Mouse (Mus musculus) heart, postnatal 14 days (tissue): Measurements from ENCODE around the gene Nkd1. TPM values are rescaled to one million over a fixed set of nuclear protein-coding genes. Genes with fewer than 3 reads are reported as not detected.

Experiments
- DNase-seq, 2 experiments: peaks; one replicate each; pipeline ENCODE4 v3.0.0; 2021 to 2022
- intact Hi-C: fragments of 180-260 bp; cut with DNase I; formaldehyde crosslinking; loops from one replicate; pipeline ENCODE4 v1.15.1; 2025
- total RNA-seq, 2 experiments: library from RNA; stranded (reverse); gene quantifications; 2 replicates each; pipeline ENCODE4 v1.2.3; 2021

Nkd1 gene
- total RNA-seq, 2 experiments from 2014 or later: 3.0 to 3.3 TPM

DNA sequence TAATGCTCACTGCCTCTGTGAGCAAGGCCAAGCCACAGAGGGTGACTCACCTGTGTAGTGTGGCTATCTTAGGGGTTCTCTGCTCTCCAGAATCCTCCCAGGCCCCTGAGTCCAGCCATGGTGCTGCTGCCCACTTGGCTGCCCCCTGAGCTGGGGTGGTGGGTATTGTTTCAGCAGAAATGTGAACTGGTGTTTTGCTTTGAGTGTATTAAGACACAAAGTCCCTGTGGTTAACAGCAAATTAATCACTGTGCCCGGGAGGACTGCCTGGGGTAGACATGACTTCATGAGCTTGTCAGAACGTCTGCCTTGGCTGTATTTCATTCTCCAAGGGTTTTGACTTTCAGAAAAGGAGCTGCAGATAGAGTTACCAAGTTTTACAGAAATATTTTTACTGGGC, 15.9 kb downstream of the Nkd1 start:
- no peak for DNase-seq
- intact Hi-C loops: loop anchor here (5.0 kb wide), 1 partner anchor 155 kb away; no protein-coding TSS in a partner anchor

DNA sequence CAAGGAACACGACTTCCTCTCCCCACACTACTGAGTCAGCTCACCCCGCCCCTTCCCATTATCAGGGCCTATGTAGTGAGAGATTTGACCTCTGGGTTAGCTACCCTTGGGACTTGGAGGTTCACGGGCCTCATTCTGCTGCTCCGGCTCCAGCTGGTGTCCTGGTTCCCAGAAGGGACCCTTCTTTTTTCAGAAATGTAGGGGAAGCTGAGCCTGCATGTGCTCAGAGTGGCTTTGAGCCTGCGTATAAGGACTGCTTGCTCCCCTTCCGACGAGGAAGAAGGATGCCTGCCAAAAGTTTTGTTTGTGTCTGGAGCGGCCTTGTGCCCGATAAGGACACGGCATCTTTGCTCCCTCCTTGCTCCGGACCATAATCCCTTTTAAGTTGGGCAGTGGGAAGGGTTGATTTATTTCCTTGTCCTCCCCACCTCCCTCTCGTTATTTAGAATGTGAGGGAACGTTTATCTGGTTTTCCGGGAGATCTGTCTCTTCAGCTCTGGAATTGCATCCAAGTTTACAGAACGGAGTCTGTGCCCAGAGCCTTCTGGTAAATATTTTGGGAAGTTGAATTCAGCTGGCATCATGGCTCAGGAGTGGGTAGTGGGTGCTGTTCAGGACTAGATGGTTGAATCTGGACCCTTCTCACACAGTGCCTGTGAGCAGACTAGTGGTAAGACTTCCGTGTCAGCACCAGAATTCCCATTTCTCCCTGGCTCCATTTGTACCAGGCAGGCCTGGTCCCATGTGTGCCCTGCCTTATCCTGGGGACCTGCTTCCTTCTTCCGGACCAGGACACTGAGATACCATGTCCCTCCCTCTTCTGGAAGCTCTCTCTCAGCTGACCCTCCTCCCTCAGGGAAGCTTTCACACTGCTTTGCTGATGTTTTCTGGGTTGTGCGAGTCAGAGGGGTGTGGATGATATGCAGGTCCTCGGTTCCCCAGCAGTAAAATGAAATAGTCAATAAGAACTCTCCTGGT, 17.1 kb downstream of the Nkd1 start:
- intact Hi-C loops: loop anchor here (5.0 kb wide), 1 partner anchor 154 kb away; no protein-coding TSS in a partner anchor
- peak; percentile 23 to 44 for DNase-seq

DNA sequence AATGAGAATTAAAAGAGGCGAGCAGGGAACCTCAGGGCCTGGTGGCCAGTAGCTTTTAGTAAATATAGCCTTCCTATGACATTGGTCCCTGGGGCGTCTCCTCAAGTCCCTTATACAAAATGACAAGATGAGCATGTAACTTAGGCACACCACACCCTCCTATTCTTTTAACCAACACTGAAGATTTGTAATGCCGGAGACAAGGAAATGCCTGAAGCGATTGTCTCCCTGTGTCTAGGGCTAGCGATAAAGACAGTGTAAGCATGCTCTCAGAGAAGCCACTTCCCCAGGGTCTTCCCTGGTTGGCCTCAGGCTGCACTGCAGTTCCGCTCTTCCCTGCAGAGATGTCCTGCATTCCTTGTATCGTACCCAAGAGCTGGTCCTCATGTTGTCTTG, 17.8 kb downstream of the Nkd1 start:
- no peak for DNase-seq
- intact Hi-C loops: loop anchor here (5.0 kb wide), 1 partner anchor 153 kb away; no protein-coding TSS in a partner anchor

DNA sequence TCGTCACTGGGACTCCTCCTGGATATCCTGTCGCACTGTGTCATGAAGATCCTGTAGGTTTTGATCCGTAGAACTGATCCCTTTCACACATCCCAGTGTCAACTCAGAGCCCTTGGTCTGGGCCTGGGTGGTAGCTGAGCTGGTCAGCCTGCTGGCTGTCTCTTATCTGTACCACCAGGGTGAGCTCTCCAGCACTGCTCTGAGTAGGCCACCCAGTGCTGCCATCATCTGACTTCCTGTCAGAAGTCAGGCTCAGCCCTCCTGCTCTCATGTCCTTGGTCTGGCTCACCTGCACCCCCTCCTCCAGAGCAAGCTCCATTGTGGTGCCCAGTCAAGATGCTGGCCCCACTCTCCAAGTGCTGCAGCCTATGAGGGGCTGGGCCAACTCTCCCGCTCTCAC, 18.8 kb downstream of the Nkd1 start:
- intact Hi-C loops: loop anchor here (5.0 kb wide), 1 partner anchor 152 kb away; no protein-coding TSS in a partner anchor
- DNase-seq: no peak

DNA sequence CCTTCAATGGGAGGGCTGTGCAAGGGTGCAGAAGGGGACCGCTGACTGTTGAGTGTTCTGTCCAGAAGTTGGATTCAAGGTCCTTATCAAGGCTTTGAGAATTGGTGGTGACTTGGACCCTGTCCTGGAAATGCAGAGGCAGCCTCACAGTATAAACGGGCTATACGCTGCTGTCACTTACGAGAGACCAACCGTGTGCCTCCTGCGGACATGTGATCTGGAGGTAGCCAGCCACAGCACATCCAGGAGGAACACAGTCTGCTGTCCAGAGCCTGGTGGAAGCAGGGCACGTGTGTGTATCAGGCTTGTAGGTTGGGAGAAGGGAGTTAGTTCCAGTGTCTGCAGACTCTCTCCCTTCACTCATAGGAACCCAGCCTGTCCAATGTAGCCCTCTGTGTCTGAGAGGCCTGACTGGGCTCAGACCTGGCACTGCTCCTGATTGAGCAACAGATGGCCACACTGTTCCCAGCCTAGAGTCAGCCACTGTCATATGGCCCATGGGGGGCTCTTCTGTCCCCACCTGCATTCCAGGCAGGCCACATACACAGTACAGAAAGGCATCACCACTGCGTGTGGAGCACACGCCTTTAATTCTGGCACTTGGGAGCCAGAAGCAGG, 21.6 kb downstream of the Nkd1 start:
- peak; percentile 25 to 36 for DNase-seq
- intact Hi-C loops: no loop called here

DNA sequence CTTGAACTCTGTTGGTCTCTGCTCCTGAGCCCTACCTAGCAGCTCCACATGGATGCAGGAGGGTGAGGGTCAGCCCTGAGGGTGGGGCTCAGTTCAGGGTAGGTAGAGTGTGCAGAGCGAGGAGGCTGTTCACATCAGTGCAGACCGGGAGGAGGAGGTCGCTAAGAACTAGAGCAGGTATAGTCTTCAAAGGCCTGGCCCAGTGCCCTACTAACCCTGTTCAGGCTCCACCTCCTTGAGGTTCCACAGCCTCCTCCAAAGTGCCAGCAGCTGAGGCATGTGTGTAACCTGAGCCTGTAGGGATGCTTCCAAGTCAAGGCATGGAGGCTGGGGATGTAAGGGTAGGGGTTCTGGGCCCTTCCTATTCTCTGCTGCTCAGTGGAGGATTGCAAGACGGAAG, 23.5 kb downstream of the Nkd1 start:
- intact Hi-C loops: no loop called here
- no peak for DNase-seq

DNA sequence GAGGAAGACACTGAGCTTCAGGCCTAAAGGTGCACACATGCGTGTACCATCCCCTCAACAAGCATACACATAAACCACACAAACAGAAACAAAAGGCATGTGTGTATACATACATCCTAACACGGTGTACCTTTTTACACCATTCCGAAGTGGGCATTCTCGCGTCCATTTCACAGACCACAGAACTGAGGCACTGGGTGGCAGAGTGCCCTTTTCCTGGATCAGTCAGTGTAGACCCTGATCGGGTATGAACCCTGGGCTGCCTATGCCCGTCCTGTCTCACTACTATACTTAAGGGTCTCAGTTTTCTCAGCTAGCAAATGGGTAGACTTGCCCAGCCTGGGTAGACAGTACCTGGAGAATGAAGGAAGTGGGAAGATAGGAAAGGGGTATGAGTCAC, 24.3 kb downstream of the Nkd1 start:
- no peak for DNase-seq
- intact Hi-C loops: no loop called here

DNA sequence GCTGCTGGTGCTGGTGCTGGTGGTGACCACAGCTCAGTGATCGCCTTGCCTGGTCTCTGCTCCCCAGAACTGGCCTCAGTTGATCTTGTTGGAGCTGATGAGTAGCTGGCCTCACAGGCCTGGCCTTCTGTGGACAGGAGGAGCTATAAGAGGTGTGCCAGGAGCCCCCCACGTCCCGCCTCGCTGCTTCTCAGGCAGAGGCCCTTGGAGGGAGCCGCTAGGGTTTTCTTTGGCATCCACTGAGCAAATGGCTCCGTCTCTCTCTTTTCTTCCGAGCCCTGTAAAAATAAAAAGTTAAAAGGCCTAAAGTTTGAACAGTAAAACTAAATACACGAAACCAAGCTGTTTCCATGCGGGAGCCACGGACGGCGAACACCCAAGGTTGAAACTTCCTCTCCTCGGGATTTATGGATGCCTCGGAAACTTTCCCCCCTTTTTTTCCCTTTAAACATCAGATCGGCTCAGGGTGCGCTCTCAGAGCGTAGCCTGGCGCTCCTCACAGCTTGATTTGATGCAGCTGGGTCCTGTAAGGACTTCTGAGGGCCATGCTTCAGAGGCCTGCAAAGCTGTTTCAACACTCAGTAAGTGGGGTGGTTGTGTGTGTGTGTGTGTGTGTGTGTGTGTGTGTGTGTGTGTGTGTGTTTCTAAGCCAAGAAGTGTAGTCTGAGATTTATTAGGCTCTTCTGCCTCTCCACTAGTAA, 25.0 kb downstream of the Nkd1 start:
- peak in 1 of 2 experiments; percentile 46 for DNase-seq

DNA sequence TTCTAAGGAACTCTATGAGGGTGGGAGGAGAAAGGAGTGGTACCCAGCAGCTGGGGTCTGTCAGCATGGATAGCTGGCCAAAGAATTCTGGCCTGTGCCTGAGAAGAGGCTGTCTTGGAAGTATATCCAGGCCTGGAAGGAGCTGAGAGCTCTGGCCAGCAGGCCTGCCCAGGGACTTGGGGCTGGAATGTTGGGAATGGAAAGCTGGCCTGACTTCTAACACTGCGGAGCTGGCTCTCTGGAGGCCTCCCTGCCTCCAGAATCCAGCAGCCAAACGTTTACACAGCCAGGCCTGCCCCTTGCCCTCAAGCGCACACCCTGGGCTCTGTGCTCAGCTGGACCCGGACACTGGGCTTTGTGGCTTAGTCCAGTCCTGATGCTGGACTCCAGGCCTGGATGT, 34.5 kb downstream of the Nkd1 start:
- peak; percentile 68 to 76 for DNase-seq
- intact Hi-C loops: no loop called here

More for the DNA sequence above, 25.0 kb downstream of the Nkd1 start:
- intact Hi-C loops: no loop called here

DNA sequence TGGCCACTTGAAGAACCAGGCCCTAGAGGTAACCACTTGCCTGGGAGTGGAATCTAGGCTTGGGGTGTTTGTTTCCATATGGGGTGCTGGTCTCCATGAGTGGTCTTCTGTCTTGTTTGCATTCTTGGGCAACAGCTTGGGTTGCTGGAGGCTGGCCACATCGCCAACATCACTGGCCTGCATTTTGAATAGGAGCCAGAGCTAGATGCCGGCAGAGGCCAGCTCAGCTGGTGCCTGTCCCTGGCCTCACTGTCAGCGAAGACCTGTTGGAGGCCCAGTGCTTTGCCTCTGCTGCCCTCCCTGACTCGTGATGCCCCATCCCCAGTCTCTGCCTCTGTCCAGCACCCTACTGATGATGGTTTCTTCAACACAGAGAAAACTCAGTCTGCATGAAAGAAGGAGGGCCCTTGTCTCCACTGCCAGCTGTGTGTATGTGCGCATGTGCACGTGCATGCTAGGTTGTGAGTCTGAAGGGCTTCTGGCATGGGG, 38.9 kb downstream of the Nkd1 start:
- intact Hi-C loops: no loop called here
- DNase-seq: no peak

DNA sequence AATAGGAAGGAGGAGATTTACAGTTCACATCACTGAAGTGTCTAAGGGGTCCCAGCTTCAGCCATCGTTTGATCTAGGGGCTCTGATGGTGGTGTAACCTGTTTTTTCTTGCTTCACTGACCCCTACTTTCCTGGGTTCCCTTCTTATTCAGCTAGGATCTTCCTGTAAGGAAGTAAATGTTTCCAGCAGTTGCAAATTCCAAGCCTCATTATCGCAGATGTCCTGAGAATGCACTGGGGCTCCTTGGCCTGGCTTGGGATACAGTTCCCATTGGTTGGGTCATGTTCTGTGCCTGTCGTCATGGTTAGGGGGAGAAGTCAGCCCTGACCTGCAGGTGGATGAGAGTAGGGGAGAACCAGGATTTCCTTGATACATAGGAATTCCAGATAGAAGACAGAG, 40.2 kb downstream of the Nkd1 start:
- no peak for DNase-seq
- intact Hi-C loops: no loop called here

DNA sequence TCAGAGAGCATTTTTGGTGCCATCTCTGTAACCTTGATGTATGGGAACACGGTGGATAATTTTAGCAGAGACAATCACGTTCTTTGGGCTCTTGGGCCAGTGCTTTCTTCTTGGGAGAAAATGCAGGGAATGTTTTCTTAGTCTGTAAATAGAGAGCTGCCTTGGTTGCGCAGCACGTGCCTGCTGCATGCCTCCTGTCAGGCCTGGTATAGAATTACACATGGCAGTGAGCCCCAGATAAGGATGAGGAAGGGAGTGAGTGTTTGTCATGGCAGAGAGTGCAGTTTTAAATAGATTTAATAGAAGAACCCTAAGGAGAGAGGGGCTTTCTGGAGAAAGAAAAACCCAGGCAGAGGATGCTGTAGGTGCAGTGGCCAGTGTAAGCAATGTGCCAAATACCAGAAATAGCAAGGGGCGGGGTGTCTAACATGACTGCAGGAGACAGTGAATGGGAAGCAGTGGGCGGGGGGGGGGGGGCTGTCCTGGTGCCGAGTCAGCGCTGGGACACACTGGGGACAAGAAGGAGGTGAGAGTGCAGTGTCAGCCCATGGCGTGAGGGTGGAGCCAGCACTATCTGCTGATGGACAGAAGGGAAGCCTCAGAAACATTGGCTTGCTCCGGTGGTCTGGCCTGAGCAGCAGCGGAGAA, 43.2 kb downstream of the Nkd1 start:
- DNase-seq: no peak
- intact Hi-C loops: no loop called here

DNA sequence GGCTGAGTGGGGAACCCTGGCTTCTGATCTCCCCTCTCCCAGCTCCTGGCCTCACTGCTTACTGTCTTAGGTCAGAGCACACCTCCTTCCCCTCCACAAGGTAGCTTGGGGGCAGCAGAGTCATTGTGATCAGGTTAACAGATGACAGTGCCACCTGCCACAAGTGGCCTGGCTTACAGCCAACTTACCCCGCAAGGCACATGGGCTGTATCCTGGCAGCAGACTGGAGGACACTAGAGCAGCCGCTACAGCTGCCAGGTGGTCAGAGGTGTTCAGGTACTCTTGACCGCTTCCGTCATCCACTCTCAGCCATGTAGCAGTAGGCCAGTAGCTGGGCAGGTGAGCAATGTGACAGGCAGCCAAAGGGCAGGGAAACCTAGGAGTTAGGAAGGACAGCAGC, 45.0 kb downstream of the Nkd1 start:
- intact Hi-C loops: no loop called here
- no peak for DNase-seq

DNA sequence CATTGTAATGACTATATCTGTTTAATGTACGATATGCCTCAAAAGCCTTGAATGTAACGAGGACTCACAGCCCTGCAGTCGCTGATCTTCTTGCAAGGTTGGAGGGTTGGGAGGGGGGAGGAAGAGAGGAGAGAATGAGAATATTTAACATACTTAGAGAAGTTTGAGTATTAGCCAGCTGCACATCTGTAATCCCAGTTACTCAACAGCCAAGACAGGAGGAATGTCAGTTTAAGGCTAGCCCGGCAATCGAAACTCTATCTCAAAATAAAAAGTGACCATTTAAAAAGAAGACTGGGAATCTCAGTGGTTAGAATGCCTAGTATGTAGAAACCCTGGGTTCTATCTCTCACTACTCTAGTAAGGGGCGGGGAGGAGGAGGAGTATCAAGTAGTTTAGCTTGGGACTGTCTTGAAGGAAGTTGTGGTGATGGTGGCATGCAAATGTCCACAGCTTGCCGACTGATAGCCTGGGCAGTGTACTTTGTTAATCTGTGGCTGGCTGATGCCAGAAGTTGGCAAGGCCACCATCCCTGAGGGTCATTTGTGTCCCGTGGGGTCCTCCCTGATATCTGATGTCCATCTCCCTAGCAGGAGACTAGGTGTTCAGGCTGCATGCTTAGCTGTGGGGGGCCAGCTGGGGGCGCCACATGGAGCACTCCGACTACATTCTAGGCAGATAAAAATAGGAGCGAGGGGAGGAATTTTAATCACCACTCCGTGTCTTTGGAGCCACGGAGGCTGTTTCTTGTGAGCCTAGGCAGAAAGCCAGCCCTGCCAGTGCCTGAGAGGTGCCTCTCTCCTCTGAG, 46.4 kb downstream of the Nkd1 start:
- intact Hi-C loops: no loop called here
- DNase-seq: peak in 1 of 2 experiments; percentile 36

DNA sequence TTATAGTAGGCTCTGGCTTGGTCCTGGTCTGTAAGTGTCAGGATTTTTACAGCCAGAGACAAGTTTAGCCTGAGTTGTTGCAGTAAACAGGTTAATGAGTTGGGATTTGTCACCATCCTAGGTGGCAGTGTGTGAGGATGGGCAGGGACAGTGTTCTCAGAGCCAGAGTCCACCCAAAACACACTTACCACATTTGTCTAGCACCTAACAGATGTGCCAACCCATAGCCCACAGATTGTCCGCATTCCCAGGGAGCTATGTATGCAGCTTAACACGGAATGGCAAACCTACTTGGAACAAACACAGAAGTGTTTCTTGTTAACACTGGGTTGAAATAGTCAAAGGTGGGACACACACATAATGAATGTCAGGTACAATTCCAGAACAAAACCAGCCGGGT, 47.1 kb downstream of the Nkd1 start:
- intact Hi-C loops: no loop called here

DNA sequence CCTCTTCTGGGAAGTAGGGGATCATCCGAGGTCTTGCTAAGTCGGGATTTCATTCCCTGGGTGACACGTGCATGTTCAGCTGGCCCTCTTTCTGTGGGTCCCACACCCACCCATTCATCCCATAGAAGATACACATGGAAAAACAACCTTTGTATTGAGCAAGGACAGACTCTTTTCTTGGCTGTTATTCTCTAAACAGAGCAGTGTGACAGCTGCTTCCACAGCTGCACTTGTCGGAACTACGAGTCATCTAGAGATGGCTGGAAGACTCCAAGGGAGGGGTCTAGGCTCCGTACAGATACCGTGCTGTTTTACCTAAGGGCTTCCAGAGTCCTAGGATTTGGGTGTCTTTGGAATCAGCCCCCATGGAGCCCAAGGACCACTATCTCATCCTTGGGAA, 48.2 kb downstream of the Nkd1 start:
- DNase-seq: no peak
- intact Hi-C loops: no loop called here

More for the DNA sequence above, 47.1 kb downstream of the Nkd1 start:
- no peak for DNase-seq

DNA sequence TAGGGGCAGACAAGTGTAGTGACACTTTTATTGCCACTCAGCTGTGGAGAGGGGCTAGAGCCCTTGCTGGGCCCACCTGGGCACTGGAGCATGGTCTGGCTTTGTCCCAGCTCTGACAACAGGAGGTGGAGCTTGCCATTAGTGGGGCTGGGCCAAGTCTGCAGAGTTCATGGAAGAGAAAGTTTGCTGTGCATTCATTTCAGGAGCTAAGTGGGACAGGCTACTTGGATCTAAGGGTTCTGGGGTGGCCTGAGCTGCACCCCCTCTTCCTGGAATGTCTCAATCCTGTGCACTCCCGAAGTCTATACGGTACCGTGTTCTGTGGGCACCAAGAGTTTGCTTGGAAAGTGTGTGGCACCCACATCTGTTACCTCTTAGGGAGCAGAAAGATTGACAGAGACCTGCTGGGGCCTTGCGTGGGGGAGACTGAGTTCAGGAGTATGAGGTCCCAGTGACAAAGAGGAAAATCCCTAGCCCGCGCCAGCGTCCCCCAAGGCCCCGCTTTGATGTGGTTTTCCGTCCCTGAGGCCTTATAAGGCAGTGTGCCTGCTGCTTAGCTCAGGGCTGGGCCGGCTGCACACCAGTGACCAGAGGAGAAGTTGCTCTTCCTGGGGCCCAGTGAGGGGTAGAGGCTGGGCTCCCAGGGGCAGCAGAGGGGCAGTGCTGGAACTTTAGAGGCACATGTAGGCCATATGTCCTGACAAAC, 49.3 kb downstream of the Nkd1 start:
- DNase-seq: no peak
- intact Hi-C loops: no loop called here

DNA sequence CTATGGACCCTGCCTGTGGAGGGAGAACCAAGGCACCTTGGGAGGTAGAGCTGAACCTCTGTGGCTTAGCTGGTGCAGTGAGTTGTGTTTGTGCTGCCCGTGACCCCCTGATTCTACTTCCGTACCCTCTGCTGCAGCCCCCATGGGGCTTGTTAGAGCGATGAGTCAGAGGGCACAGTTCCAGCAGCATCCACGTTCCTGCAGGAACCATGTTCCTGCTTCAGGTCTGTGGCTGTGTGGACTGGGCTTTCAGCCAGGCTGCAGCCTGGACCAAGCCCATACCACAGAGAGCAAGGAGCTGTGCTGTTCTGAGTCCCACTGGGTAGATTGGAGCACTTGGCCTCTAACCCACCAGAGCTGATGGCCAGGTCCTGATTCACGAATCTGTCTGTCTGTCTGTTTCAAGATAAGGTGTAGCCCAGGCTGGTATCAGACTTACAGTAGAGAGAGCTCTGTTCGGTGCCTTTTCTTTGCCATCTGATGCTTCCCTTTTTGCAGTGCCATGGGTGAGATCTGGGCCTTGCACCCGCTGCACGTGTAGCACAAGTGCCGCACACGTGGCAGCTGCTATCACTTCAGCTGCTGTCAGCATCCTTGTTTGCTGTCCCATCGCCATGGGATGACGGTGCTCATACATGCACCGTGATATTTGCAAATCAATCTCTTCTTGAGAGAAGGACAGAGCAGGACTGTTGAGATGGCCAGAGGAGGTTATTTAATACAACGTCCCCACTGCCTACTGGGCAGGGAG, 50.5 kb downstream of the Nkd1 start:
- intact Hi-C loops: no loop called here
- DNase-seq: peak in 1 of 2 experiments; percentile 44
